Mouse (Mus musculus): ENCODE data around the gene Trnt1. TPM values are rescaled to one million over a fixed set of nuclear protein-coding genes. Genes with fewer than 3 reads are reported as not detected.

Trnt1 gene
- polyA plus RNA-seq, 1 experiment from 2014 or later: 60.7 TPM

DNA sequence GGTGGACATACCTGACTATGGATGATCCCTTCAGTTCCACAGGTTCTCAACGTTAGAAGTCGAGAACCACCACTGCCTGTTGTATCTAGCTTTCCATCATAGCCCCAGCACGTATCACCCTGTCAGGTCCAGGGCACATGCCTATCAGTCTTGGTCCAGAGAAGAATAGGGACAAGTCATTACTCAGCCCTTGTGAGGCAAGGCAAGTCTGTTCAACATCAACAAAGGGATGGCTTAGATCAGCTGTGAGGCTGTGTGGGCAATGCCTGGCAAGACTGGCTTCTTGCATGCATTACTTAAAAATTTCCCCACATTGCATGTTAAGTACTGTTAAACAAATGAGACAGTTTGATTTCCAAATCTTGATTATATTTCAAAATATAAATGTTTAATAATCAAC lies 21.1 kb upstream of the Trnt1 start:
- no peaks in the 10 kb centered on the region for H3K36me3 ChIP-seq
- no peaks in the 10 kb centered on the region for H3K9me3 ChIP-seq (replicated peaks)
- no peaks in the 10 kb centered on the region for H3K4me1 ChIP-seq
- no peaks in the 10 kb centered on the region for H3K27me3 ChIP-seq (replicated peaks)
- no peak overlapping the region for H3K4me3 ChIP-seq (replicated peaks)
- H3K4me2 ChIP-seq: no peak overlapping the region
- ATAC-seq (ENCODE audit: low FRiP score): no peak
- H3K9ac ChIP-seq (replicated peaks): no peak overlapping the region
- no peak overlapping the region for H3K27ac ChIP-seq (replicated peaks)
- WGBS: 87% methylated on average over 3 of the region's 3 CpGs

DNA sequence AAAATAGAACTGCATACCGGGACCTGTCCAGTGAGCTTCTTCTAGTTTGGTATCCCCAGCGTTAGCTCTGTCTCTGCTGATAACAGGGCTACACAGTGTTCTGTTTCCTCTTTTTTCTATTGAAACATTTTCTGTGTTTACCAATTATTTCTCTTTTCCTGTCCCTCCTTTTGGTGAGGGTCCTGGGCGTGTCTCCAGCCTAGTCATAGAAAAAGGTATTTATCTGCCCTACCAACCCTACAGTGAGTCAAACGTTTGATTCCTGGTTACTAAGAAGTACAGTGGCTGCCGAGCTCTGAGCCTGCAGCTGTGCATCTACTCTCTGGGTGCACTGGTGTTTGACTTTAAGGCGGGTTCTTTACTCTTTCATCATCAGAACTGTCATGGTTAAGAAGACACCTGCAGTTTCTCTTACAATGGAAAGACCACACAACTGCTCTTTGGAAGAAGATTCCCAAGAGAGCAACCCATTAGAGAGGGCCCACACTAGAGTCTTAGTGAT lies 20.0 kb upstream of the Trnt1 start, which contains the start of gene Il5ra:
TSS of gene Il5ra (minus strand) at position 151 of the 502 bp plus-strand sequence.
- ATAC-seq (ENCODE audit: low FRiP score): no peak
- H3K4me1 ChIP-seq: no peaks in the 10 kb centered on the region
- 83% methylated on average over 6 of the region's 6 CpGs for WGBS

DNA sequence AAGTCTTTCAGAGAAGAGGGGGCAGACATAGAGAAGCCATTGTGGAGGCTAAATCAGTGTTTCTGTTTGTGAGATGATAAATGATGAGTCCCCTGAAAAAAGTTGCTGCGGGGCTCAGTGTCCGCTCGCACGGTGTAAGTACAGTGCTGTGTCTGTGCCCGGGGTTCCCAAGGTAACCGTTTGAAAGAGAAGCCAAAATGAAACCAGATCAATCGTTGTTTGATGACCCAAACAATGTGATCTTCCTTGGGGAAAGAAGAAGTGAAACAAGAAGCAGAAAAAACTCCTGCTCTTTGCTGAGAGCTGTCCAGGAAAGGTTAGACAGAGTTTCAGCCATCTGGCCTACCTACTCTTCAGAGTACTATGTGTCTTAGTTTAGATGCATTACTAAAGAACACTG lies 18.6 kb upstream of the Trnt1 start:
- no peak for ATAC-seq (ENCODE audit: low FRiP score)
- Histone ChIP-seq H3K4me1 (no peaks in the 10 kb centered on the region), H3K4me2 (no peak overlapping the region), H3K9me3 (replicated peaks) (no peaks in the 10 kb centered on the region), H3K36me3 (no peaks in the 10 kb centered on the region), H3K27me3 (replicated peaks) (no peaks in the 10 kb centered on the region), H3K27ac (replicated peaks) (no peak overlapping the region), H3K9ac (replicated peaks) (no peak overlapping the region), H3K4me3 (replicated peaks) (no peak overlapping the region)
- 70% methylated on average over 7 of the region's 7 CpGs for WGBS

More for the DNA sequence above, 20.0 kb upstream of the Trnt1 start, which contains the start of gene Il5ra:
- no peak within 1 kb of the TSS for H3K4me3 ChIP-seq (replicated peaks)
- H3K27me3 ChIP-seq (replicated peaks): no peaks in the 10 kb centered on the region
- H3K36me3 ChIP-seq: no peaks in the 10 kb centered on the region
- no peak within 1 kb of the TSS for H3K4me2 ChIP-seq
- no peak within 1 kb of the TSS for H3K27ac ChIP-seq (replicated peaks)
- H3K9me3 ChIP-seq (replicated peaks): no peaks in the 10 kb centered on the region
- no peak within 1 kb of the TSS for H3K9ac ChIP-seq (replicated peaks)

DNA sequence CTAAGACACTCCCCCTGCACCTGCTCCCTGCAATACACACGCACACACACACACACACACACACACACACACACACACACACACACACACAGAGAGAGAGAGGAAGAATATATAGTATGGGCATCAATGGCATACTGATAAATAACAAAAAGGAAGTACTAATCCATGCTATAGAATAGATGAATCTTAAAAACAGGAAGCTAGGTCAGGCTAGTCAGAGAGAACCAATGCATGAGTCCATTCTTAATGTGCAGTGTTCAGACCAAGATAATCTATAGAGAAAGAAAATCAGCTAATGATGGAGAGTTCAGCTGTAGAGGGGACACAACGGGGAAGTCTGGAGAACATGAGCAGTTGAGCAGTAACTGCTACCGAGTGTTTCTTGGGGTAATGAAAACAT lies 10.6 kb upstream of the Trnt1 start:
- Histone ChIP-seq H3K4me3 (replicated peaks) (no peak overlapping the region), H3K9ac (replicated peaks) (no peak overlapping the region), H3K36me3 (no peaks in the 10 kb centered on the region), H3K27ac (replicated peaks) (no peak overlapping the region), H3K9me3 (replicated peaks) (no peaks in the 10 kb centered on the region), H3K4me2 (no peak overlapping the region), H3K4me1 (no peaks in the 10 kb centered on the region), H3K27me3 (replicated peaks) (no peaks in the 10 kb centered on the region)
- 87% methylated on average over 3 of the region's 3 CpGs for WGBS
- no peak for ATAC-seq (ENCODE audit: low FRiP score)

DNA sequence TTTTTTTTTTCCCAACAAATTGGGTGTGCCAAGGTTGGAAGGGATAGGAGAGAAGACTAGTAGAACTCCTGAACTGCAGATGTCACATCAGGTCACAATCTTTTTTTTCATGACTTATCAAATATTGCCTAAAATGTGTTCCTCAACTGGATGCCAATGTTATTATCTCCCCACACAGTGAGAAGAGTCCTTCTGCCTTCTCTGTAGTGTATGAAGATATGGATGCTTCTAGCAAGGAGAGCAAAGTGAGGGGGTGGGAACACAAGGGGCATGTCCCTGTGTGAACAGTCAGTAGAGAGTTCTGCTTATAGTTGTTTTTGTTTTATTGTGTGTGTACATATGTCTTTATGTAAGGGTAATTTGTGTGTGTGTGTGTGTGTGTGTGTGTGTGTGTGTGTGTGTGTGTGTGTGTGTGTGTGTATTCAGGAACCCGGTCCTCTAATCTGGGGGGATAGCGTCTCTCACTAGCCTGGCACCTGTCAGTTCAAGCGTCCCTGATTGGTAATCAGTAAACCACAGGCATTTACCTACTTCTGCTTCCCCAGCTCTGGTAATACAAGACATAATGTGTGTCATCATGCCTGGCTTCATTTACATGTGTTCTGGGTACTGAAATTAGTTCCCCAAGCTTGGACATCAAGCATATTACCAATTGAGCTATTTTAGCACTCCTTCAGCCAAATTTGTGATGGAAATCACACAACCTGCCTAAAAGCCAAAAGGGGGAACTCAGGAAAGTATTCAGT lies 8.3 kb upstream of the Trnt1 start:
- Histone ChIP-seq H3K27ac (replicated peaks) (no peak overlapping the region), H3K27me3 (replicated peaks) (no peaks in the 10 kb centered on the region), H3K4me3 (replicated peaks) (no peak overlapping the region), H3K4me1 (no peaks in the 10 kb centered on the region), H3K9me3 (replicated peaks) (no peaks in the 10 kb centered on the region), H3K4me2 (no peak overlapping the region), H3K36me3 (no peaks in the 10 kb centered on the region), H3K9ac (replicated peaks) (no peak overlapping the region)
- WGBS: 72% methylated on average over 3 of the region's 3 CpGs
- ATAC-seq (ENCODE audit: low FRiP score): no peak

DNA sequence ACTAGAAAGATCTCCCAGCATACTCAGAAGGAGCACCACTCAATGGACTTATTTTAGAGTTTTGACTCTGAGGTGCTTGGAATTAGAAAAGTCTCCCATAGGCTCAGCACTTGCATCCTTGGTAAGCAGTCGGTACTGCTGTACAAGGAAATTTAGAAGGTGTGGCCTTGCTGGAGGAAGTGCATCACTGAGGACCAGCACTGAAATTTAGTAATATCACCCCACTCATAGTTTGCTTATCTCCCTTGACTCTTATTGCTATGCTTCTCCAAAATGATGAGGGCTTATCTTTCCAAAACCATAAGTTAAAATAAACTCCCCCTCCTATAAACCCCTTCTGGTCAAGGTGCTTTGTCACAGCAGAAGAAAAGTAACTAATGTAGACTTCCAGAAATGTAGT lies 7.4 kb upstream of the Trnt1 start:
- H3K27ac ChIP-seq (replicated peaks): no peak overlapping the region
- ATAC-seq (ENCODE audit: low FRiP score): no peak
- no peak overlapping the region for H3K4me3 ChIP-seq (replicated peaks)
- no peak overlapping the region for H3K4me2 ChIP-seq
- no peaks in the 10 kb centered on the region; the same call in 1 of the 2 replicates for H3K27me3 ChIP-seq (replicated peaks)
- H3K9me3 ChIP-seq (replicated peaks): no peaks in the 10 kb centered on the region
- WGBS: 83% methylated on average over 1 of the region's 1 CpGs
- H3K4me1 ChIP-seq: no peaks in the 10 kb centered on the region
- no peak overlapping the region for H3K9ac ChIP-seq (replicated peaks)
- no peaks in the 10 kb centered on the region for H3K36me3 ChIP-seq

DNA sequence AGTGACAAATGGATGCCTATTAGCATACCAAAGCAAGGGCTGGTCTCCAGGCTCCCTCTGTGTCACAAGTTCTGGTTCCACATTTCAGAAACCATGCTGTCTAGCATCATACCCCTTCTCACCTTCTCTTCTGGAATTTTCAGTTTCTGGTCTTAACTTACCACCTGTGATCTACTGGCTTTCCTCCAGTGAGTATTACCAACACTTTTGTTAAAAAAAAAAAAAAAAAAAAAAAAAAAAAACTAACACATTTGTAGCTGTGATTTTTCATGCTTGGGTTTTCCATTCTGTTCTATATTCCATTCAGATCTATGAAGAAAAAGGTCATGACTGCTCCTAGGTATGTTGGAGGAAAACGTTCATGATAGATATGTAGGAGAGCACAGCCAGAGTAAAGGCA lies 3.0 kb upstream of the Trnt1 start:
- WGBS: 82% methylated on average over 1 of the region's 1 CpGs

DNA sequence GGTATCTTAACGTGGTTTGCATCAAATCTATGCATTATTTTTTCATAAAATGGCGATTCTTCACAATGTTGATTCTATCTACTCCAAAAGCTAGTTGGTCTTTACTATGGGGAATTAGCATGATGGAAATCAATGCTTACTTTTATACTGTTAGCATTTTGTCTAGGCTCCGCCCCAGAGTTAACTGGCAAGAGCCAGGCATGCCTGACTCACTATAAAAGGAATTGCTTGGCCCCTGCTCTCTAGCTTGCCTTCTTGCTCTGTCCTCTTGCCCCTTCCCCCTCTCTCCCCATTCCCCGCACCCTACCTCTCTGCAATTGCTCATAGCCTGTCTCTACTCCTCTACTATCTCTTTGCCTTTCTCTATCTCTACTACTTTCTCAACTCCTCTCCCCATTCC lies 2.1 kb upstream of the Trnt1 start:
- Histone ChIP-seq H3K9ac (replicated peaks) (no peak overlapping the region), H3K27ac (replicated peaks) (no peak overlapping the region), H3K27me3 (replicated peaks) (no peaks in the 10 kb centered on the region; the same call in 1 of the 2 replicates), H3K4me1 (peaks cover 13% of the 10 kb centered on the region), H3K9me3 (replicated peaks) (no peaks in the 10 kb centered on the region), H3K4me3 (replicated peaks) (no peak overlapping the region), H3K36me3 (no peaks in the 10 kb centered on the region), H3K4me2 (no peak overlapping the region)
- 83% methylated on average over 4 of the region's 4 CpGs for WGBS
- ATAC-seq (ENCODE audit: low FRiP score): no peak

More for the DNA sequence above, 3.0 kb upstream of the Trnt1 start:
- Histone ChIP-seq H3K9me3 (replicated peaks) (no peaks in the 10 kb centered on the region), H3K27ac (replicated peaks) (no peak overlapping the region), H3K4me1 (peaks cover 13% of the 10 kb centered on the region), H3K4me3 (replicated peaks) (no peak overlapping the region), H3K27me3 (replicated peaks) (no peaks in the 10 kb centered on the region; the same call in 1 of the 2 replicates), H3K4me2 (no peak overlapping the region), H3K9ac (replicated peaks) (no peak overlapping the region), H3K36me3 (no peaks in the 10 kb centered on the region)
- ATAC-seq (ENCODE audit: low FRiP score): no peak

DNA sequence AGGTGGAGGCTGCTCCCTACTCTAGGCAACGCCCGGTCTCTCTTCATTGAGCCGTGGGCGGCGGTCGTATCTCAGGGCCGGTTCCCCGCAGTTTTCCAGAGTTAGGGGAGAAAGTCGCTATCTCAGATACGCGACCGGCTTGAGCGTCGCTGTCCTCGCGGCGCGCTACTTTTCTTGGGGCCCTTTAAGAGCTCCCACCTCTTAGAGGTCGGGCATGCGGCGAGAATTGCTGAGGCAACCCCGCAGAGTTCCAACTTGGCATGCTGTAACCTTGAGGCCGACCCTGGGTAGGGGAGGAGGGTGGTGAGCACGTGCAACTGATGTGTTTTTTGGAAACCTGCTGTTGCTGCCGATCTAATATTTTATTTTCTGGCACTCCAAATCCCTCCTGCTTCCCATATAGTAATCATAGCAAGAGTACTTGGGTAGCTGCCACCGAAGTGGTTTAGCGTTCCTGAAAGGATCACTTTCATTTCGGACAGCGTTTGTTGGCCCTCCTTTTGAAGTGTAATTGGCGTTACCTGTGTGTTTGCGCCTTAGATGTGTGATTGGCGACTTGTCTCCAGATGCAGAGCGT lies 458 bp downstream of the Trnt1 start:
- ATAC-seq (ENCODE audit: low FRiP score): peak; percentile 85
- whole genome bisulfite sequencing: 1% methylated on average over 33 of the region's 33 CpGs
- H3K9me3 ChIP-seq (replicated peaks): no peaks in the 10 kb centered on the region
- peak overlapping the region; percentile 90 for H3K4me3 ChIP-seq (replicated peaks)
- H3K36me3 ChIP-seq: peaks cover 10% of the 10 kb centered on the region
- H3K4me1 ChIP-seq: peaks cover 13% of the 10 kb centered on the region
- H3K27me3 ChIP-seq (replicated peaks): no peaks in the 10 kb centered on the region; the same call in 1 of the 2 replicates
- H3K27ac ChIP-seq (replicated peaks): peak overlapping the region; percentile 66
- peak overlapping the region; percentile 96 for H3K4me2 ChIP-seq
- peak overlapping the region; percentile 63 for H3K9ac ChIP-seq (replicated peaks)

DNA sequence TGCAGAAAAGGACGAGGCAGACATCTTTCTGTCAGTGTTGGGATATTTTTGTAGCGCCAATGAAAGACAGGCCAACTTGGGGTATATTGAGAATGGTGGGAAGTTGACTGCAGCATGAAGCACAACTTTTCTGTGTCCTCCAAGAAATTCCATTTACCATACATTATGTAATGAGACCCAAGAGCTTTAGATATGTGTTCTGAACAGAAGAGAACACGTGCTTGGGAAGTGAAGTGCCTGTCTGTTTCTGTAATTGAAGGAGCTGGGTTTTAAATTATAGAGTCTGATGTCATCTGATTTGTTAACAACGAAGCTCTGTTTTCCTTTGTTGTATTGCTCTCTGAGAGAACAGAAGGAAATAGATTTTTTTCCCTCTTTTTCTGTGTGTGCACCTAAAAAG lies 1.1 kb downstream of the Trnt1 start:
- Histone ChIP-seq H3K4me2 (peak overlapping the region; percentile 96), H3K27me3 (replicated peaks) (no peaks in the 10 kb centered on the region; the same call in 1 of the 2 replicates), H3K9ac (replicated peaks) (peak overlapping the region; percentile 63), H3K4me1 (peaks cover 13% of the 10 kb centered on the region), H3K36me3 (peaks cover 11% of the 10 kb centered on the region), H3K4me3 (replicated peaks) (peak overlapping the region; percentile 90), H3K27ac (replicated peaks) (no peak overlapping the region), H3K9me3 (replicated peaks) (no peaks in the 10 kb centered on the region)
- no peak for ATAC-seq (ENCODE audit: low FRiP score)
- 51% methylated on average over 4 of the region's 4 CpGs for WGBS

DNA sequence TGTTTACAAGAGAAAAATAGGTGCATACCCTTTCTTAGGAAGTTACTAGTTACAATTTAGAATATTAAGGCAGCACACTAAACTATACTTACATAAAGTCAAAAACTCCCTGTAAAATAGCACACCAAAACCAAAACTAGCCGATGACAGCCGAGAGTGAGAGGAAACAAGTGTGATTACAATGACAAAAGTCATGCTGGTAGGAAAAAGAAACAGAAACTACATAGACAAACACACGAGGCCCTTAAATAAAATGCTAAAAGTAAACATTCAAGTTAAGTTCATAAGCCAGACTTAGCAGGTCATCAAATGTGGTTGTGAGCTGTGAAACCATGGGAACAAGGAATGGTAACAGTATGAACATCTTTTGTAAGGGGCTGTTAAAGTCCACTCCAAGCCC lies 18.2 kb downstream of the Trnt1 start:
- 95% methylated on average over 3 of the region's 3 CpGs for WGBS

DNA sequence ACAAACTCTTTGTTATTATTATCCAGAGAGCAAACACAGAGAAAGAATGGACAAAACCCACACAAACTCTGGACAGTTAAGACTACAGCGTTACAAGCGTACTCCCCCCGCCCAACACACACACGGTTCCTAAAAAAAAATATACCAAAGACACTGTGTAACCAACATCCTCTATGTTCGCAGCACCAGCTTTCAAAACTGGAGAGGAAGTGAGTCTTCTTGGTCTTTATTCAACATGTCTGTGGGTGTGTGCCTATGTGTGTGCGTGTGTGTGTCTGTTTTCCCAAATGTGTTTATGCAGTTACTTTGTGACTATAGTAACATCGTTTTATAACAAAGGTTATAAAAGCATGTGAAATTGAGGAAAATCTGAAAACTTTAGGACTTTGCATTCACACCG lies 22.5 kb downstream of the Trnt1 start:
- ATAC-seq (ENCODE audit: low FRiP score): no peak
- 91% methylated on average over 8 of the region's 8 CpGs for WGBS
- no peak overlapping the region for H3K4me3 ChIP-seq (replicated peaks)
- no peaks in the 10 kb centered on the region for H3K9me3 ChIP-seq (replicated peaks)
- H3K4me2 ChIP-seq: no peak overlapping the region
- H3K27me3 ChIP-seq (replicated peaks): no peaks in the 10 kb centered on the region
- H3K36me3 ChIP-seq: peaks cover 44% of the 10 kb centered on the region
- H3K9ac ChIP-seq (replicated peaks): no peak overlapping the region
- no peaks in the 10 kb centered on the region for H3K4me1 ChIP-seq
- no peak overlapping the region for H3K27ac ChIP-seq (replicated peaks)

More for the DNA sequence above, 18.2 kb downstream of the Trnt1 start:
- no peak for ATAC-seq (ENCODE audit: low FRiP score)
- H3K9me3 ChIP-seq (replicated peaks): no peaks in the 10 kb centered on the region
- no peaks in the 10 kb centered on the region for H3K4me1 ChIP-seq
- no peak overlapping the region for H3K27ac ChIP-seq (replicated peaks)
- peaks cover 28% of the 10 kb centered on the region for H3K36me3 ChIP-seq
- no peak overlapping the region for H3K9ac ChIP-seq (replicated peaks)
- H3K4me3 ChIP-seq (replicated peaks): no peak overlapping the region
- no peak overlapping the region for H3K4me2 ChIP-seq
- no peaks in the 10 kb centered on the region for H3K27me3 ChIP-seq (replicated peaks)
